Mouse (Mus musculus): ENCODE data around the gene Tmem204.

The Tmem204 gene

DNA sequence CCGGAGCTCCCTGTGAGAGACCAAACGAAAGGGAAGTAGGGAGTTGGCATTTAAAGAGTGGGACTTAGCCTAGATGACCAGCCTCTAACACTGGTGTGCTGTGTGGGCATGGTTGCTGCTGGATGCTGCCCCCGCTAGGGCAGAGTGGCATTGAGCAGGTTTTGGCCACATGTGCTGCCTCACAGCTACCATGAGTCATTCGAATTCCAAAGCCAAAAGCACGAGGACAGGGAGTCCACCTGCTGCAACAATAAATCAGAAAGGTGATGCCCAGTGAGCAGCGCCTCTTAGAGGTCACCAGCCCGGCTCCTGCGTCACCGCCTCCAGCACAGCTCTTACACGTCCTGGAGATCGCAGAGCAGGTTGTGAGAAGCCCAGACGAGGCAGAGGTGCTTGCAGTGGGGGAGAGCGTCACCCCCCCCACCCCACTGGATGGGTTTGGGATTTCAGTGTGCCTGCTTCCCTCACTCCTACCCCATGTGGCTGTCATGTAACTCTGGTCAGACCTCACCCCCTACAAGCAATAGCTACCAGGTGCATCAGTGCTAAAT is 1.5 kb upstream of the Tmem204 start:
- DNase-seq, result no peak

DNA sequence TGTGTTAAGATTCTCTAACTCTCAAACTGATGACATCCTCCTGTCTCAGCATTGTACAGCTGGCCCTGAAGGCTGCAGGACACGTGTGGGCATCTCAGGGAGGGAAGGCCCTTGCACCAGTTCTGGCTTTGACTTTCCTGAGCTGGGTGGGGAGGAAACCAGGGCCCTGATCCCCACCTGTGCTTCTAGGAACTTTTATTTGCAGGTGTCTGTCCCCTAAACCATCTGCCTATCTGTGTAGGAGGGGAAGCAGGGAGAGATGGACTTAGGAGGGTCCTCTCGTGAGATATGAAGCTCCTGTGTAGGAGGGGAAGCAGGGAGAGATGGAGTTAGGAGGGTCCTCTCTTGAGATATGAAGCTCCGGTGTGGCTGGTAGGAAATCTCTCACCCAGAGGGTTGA is 504 bp downstream of the Tmem204 start:
- DNase-seq, result no peak

DNA sequence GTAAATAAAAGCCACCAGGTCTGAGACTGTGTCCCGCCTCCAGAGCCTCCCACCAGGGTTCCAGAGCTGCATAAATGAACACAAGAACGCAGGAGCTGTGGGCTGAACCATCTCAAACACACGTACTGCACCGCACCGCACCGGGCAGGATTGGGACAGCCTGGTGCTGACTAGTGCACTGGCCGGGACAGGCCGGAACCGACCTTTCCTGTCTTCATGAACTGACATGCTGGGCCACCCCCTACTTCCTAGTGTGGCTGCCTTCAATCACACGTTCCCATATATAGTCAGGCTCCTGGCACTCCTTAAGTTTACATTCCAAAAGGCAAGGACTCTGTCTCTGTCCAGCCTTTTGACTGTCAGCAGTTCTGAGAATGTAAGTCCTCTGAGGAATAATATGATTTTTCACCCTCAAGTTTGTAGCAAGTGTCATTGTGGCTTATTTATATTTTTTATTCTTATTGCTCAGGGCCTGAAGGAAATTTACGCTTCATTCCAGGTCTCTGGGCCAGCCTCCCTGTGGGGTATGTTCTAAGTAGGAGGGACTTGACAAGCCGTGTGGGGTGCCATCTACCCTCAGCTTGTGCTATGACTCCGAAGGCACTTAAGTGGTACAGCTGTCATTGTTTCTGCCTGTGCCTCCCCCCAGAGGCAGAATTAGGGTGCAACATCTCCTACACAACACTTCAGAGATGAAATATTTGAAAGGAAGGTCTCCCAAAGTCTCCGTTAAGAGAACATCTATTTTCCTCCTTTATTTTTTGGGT is 1.1 kb downstream of the Tmem204 start:
- no peak for DNase-seq

DNA sequence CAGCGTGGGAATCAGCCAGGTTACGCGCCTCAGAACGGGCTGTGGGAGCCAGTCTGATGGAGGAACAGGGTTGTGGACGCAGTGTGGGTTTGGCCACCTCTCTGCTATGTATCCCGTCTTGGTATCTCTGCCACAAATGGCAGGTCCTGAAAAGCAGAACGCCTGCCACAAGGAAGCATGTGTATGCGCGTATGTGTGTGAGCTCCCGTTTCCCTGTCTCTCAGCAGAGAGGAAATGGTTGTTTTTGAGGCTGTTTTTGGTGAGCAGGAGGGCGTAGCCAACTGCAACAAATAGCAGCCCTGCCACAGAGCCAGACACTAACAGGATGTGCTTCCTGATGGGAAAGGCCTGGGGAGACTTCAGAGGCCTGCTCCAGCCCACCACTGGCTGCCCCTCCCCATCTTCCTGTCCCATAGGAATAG is 2.4 kb downstream of the Tmem204 start:
- no peak for DNase-seq

DNA sequence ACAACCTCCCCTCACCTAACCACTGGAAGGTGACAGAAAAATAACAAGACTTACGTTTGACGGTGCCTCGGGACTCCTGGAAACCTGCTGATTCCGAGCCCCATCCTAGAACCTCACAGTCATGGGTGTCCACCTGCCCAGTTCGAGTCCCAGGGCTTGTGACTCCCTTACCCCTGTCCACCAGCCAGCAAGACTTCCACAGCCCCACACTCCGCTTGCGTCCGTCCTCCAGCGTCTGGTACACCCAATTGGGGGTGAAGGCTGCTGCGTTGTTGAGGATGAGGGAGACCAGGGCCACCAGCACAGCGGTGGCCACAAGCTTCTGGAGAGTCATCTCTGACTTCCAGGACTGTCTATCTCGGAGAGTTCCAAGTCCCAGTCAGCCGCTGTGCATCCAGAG is 3.2 kb downstream of the Tmem204 start:
- no peak for DNase-seq

DNA sequence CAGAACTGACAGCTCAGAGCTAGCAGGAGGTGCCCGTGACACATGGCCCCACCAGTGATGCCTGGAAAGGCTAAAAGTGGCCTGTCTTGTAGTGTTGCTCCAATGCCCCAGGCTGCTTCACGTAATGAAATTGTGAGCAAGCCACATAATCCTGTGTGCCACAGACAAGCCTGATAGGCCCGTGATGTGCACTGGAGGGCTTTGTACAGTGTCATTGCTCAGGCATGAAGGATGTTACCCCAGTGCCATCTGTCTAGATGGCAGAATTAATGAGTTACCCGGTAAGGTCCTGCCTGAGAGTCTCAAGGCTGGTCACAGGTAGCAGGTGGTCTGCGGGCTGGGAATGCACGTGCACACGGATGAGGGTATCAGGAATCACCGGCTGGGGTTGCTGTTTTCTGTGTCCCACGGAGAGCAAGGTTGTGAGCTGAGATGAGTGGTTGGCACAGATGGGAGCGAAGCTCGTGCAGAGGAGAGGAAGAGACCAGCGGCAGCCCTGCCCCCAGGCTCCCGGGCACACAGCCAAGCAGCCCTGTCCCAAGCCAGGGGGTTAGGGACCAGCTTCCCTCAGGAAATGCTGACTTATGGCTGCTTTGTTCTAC is 5.5 kb downstream of the Tmem204 start:
- peak; percentile 59 to 67 for DNase-seq

DNA sequence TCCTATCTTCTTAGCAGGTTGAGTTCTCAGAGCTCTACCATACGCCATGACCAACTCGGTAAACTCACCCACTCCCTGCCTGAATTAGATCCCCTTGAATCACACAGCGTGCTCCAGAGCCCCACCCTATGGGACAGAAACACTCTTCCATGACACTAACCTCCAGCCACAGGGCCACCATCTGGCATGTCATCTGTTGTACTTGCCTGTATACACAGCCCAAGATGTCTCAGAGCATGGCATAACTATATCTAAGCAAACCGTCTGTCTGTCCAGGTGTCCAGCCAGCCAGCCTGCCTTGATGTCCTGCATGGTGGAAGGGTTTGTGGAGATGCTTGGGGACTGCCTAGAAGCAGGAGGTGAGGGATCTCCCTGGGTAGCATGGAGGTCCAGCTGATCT is 6.5 kb downstream of the Tmem204 start:
- DNase-seq, result peak; percentile 49 to 51

DNA sequence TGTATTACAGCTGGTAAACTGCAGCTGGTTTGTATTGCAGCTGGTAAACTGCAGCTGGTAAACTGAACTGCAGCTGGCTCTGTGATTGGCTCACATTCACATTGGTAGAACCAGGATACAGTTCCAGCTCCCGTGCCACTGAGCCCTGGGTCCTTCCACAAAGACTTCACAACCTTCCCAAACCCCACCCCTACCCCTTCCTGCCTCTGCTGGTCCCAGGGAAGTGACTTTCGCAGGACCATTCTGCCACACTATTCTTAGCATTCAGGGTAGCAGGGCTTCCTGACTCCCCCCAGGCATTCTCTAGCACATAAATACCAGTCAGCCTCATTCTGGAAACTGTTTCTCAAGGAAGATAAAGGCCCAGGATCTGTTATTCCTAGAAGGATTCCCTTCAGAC is 14.7 kb downstream of the Tmem204 start:
- no peak for DNase-seq

DNA sequence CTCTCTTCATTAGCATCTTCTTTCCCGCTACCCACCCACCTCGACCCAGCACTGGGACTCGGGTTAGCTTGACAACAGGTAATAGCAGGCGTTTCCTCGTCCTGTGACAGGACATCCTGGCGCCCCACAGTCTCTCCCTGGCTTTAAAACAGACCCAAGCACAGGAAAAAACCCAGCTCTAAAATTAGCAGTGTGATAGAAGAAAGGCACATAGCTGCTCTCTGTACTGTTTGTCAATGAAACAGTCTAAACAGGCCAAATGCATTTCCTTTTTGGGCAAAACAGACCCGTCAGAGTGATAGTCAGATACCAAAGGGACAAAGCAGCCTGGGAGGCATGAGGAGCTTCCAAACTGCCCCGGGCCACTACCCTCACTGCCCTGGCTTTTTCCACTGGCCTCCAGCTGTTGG is 15.9 kb downstream of the Tmem204 start:
- DNase-seq, result no peak

DNA sequence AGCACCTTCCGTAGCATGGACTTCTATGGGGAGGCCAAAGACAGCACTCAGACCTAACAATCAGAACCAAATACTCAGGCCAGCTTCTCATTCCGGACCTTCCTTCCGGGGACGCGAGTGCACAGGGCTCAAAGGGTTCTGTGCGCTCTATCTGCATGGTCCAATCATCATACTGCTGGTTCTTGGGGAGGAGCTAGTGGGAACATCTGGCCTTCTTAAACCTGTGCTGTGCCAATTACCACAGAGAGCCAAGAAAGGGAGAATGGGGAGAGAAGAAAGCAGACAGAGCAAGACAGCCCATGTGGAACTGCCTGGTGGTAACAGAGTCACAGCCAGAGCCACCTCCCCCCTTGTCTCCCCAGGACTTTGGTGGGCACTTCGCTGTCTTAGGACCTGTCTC is 16.8 kb downstream of the Tmem204 start:
- no peak for DNase-seq

DNA sequence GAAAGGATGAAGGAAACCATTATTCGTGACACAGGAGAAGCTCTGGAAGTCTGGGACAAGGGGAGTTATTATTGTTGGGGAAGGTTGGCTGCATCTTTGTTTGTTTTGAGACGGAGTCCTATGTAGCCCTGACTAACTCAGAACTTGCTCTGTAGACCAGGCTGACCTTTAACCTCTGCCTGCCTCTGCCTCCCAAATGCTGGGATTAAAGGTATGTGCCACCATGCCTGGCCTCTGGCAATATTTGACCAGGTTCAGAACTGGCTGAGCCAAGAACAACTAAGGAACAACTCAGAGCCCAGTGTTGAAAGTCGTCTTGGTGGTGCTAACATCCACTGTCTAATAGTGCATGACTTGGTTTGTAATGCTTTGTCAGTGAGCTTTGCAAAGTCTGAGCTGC is 18.2 kb downstream of the Tmem204 start:
- DNase-seq, result no peak

DNA sequence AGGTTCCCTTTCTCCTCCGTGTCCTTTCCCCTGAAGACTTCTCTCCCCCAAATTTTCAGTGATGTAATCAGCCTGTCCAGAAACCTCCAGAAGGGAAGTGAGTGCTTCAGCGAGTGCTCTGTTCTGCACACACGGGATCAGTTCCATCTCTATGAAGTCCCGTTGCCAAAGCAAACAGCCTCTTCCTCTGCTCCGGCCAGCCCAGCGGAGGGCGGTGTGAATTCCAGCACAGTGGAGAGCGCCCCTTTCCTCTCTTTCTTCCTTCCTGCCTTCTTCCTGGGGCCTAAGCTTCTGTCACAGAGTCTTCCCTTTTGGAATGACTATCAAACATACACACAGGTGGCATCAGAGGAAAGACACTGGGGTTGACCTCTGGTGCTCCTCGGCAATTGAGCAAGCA is 19.0 kb downstream of the Tmem204 start:
- no peak for DNase-seq

DNA sequence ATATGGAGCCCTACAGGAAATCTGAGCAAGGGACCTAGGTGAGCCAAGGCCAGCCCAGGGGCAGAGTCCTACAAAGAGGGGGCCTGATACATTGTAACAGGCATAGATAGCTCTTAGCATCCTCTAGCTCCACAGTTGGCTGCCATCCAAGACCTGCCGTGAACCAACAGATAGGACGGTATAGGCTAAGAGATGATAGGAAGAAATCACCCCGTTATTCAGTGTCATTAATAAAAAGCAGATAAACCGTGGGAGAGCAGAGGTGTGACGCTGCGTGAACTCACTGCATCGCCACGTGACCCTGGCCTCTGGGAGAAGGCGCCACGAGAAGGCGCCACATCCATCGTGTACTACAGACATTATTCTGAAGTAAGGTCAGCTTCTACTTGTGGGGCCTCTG is 19.5 kb downstream of the Tmem204 start:
- DNase-seq, result no peak

DNA sequence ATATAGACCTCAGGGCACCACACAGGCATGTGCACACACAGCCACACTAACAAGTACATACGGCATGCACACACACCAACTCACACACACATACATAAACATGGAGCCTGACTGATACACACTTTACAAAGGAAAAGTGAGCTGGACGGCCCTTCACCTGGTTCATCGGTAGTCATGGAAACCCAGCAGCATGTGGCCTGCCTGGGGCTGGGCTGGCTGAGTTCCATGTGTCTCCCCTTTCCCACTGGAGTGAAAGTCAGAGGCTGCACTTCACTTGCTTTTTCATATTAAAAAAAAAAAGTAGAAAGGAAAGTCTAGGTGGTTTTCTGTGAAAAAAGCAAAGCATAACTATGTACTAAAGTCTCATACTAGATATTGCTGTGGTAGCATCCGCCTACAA is 20.1 kb downstream of the Tmem204 start:
- no peak for DNase-seq

DNA sequence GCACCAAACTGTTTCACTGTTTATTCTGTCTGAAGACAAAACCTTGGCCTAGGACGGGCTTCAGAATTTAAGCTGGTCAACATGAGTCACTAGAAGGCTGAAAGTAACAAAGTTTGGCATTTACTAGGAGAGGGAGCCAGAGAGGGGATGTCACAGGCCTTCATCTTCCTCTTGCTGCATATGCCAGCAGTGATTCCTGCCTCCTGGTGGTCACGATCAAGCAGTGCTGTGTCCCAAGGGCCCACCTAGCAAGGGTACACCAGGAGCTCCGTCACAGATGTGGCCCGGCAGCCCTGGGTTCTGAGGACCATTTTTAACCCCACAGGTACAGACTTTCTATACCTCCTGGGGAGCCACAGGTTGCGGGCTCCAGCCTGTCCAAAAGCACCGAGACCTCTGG is 26.4 kb downstream of the Tmem204 start:
- DNase-seq, result no peak

DNA sequence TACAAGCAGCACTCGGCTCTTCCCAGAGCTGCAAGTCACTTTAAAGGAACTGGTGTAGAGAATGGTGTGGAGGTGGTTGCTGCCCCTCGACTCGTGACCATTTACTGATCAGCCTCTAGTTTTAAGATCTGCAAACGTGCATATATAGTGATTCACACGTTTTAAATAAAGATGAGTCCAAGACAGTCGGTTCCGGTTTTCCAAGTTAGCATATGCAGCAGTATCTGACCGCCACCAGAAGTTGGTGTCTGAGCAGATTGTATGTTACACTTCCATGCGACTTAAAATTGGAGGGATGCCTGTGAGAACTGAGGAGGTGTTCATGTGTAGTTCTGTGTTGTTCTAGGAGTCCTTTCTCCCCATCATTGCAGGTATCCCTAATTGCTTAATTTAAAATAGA is 30.1 kb downstream of the Tmem204 start:
- no peak for DNase-seq

DNA sequence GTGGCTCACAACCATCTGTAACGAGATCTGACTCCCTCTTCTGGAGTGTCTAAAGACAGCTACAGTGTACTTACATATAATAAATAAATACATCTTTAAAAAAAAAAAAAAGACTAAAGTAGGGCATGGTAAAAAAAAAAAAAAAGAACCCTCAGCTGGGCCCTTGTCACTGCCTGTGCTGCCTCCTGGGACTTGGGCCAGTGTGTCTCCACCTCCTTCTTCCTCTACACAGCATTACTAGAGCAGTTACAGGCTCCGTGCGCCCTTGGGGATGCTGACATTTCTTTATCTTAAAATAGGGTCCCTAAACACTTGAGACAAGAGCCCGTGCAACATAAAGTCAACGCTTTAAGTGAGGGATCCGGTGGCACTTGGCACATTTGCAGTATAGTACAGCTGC is 36.2 kb downstream of the Tmem204 start:
- DNase-seq, result no peak

DNA sequence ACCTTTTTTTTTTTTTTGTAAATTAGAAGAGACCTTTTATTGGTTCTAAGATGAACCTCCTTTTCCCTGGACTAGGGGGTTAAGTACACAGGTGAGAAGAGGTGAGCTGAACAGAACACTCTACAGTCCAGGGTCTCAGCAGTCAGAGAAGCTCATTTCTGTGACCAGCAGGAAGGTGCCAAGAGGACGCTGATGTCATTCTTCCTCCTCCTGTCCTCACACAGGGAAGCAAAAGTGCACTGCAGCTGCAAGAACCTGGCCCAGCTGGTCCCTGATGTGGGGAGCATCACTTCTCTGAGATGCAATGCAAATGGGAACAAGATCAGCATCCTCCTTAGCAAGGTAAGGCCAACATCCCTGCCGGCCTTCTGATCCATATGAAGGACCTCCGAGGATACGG is 38.1 kb downstream of the Tmem204 start:
- no peak for DNase-seq

DNA sequence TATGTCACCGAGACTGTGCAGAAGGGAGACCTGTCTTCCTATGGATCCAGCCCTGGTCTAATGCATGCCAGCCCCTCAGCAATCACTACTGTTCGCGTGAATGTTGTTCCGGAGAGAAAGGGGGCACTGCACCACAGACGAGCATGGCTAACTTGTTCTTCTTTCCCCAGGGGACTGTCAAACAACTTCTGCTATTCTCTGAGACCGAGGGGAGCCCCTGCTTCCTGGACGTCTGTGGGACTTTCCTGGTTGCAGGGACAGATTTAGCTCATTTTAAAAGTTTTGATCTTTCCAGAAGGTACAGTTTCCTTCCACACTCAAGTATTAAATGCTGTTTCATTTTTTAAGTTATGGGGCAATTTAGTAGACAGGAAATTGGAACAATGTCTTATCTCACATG is 38.5 kb downstream of the Tmem204 start:
- no peak for DNase-seq

DNA sequence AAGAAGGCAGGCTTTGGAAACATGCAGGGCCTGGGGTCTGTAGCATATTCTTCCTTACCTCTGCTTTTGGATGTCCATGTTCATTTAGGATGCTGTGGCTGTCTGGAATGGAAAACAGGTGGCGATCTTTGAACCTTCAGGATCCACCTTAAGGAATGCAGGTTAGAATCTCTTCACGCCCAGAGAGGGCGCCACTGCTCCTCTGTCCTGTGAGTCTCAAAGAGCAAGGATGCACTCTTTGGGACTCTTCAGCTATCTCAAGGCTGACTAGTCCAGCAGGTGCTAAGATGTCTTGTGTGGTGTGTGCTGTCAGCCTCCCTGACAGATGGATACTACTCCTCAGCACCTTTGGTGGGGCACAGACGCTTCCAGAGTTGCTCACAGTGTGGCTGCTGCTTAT is 47.2 kb downstream of the Tmem204 start:
- DNase-seq, result peak; percentile 8 to 28

DNA sequence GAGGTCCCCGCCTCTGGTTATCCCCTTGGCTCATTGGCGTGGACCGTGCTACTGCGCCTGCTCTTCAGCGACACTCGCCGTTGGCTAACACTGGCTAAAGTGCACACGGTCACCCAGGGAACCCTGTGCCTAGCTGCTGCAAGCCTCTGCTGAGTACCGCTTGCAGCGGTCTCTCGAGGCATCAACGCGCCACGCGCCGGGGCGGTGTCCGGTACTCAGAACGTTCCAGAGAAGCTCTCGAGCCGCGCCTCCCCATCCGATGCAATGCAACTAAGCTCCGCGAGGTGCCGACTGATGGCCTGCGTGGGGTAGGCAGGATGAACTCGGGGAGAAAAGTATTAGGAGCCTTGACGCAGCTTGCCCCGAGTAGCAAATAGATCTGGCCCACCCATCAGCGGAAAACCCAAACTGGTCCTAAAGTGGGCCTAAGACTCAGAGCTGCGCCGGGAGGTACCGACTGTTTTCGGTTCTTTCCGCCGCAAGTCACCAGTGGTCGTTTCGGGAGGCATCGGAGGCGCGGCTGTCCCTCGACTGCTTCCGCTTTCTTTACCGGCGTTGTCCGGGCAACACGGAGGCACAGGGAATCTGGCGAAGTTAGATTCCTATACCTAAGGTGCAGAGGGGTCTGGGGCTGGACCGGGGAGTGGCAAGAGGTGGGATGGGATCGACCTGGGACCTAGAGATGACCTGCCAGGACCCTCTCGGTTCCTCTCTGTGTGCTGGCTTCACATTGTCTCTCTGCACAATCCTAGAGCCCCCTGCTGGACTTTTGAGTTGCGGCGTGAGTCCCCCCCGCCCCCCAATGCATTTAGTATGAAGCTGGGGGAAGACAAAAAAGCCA is 66.9 kb downstream of the Tmem204 start:
- DNase-seq, result peak in 1 of 2 experiments; percentile 77

DNA sequence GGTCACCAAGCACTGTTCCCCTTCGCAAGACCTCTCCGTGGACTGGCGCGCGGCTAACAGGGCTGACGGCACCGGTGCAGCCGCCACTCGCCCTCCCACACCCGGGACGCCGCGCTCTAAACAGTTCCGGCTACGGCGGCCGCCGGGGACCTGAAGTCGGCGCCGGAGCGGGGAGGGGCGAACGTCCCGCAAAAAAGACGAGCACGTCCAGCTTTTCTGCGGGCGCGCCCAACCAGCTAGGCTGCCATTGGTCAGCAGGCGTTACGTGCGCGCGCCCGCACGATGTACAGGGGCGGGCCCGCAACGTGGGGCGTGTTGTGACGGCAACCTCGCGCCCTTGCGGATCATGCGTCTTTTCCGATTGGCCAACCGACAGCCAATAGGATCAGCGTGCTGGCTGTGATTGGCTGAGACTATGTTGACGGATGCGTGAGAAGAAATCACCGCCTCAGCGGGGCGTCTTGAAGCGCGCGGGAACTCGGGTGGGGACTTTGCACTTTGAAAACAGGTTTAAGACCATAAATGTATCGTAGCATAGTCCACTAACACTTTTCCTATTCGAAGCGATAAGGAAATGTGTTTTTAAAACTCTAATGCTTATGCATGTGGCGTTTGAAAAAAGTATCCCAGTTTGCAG is 67.6 kb downstream of the Tmem204 start, which contains the start of the genes Cramp1l and Ift140:
TSS of gene Cramp1l (minus strand) at position 134 of the 637 bp plus-strand sequence.
TSS of gene Ift140 (plus strand) at position 431 of the 637 bp plus-strand sequence.
- peak; percentile 99 for DNase-seq
